Mouse (Mus musculus) heart, embryonic 10.5 days (tissue): ENCODE data around the gene Cbx5. TPM values are rescaled to one million over a fixed set of nuclear protein-coding genes. Genes with fewer than 3 reads are reported as not detected.

Experiments
- DNase-seq: peaks from one replicate; pipeline ENCODE4 v3.0.0-alpha.2; 2017; ENCODE audit warnings: low spot score
- H3K27ac ChIP-seq: fragments of 300-500 bp; sonication (generic); 2 replicates; pipeline ENCODE4 v1.5.1; 2016; ENCODE audit warnings: mild to moderate bottlenecking
- H3K27me3 ChIP-seq: fragments of 300-500 bp; sonication (generic); 2 replicates; pipeline ENCODE4 v1.6.1; 2016; ENCODE audit warnings: mild to moderate bottlenecking; ENCODE audit not compliant: poor library complexity, insufficient read depth, severe bottlenecking
- H3K36me3 ChIP-seq: fragments of 300-500 bp; sonication (generic); 2 replicates; pipeline ENCODE4 v1.6.1; 2016; ENCODE audit warnings: mild to moderate bottlenecking, moderate library complexity
- H3K4me1 ChIP-seq: fragments of 300-500 bp; sonication (generic); 2 replicates; pipeline ENCODE4 v1.6.1; 2016; ENCODE audit warnings: mild to moderate bottlenecking
- H3K4me3 ChIP-seq: fragments of 300-500 bp; sonication (generic); 2 replicates; pipeline ENCODE4 v1.5.1; 2016; ENCODE audit warnings: mild to moderate bottlenecking, moderate library complexity
- H3K9me3 ChIP-seq: fragments of 300-500 bp; sonication (generic); 2 replicates; pipeline ENCODE4 v1.6.1; 2016; ENCODE audit warnings: mild to moderate bottlenecking, moderate library complexity
- WGBS: fragments of 180-500 bp; shearing (Covaris S2); methylation state at CpG from one replicate; pipeline ENCODE4 v1.1.7; 2016; 5-methylcytosine and 5-hydroxymethylcytosine counted together
- microRNA counts: library from miRNA; unstranded; fragments of <30 nt; microRNA quantifications from one replicate; lab custom pipeline; 2017
- microRNA-seq: library from miRNA; unstranded; fragments of <30 nt; microRNA quantifications from one replicate; pipeline ENCODE4, GENCODE M21; 2017
- polyA plus RNA-seq: library from polyadenylated mRNA; unstranded; fragments of >200 nt; fragmentation: Nextera tagmentation; extraction: Ambion mirVana; gene quantifications from 2 replicates; pipeline ENCODE4 v1.2.1, GENCODE M21; 2016

The Cbx5 gene
- polyA plus RNA-seq, 1 experiment from 2014 or later: 152 TPM

GRCm38 (mm10) chr15:103155366-103156321 lies 84.0 kb downstream of the Cbx5 start:
- peaks cover 65% of the 10 kb centered on the region for H3K27me3 ChIP-seq
- H3K27ac ChIP-seq: no peak overlapping the region
- peaks cover 12% of the 10 kb centered on the region; the same call in 1 of the 2 replicates for H3K36me3 ChIP-seq
- DNase-seq: no peak
- no peak overlapping the region for H3K4me3 ChIP-seq
- H3K9me3 ChIP-seq: no peaks in the 10 kb centered on the region
- H3K4me1 ChIP-seq: peaks cover 6% of the 10 kb centered on the region
- 34% methylated on average over 32 of the region's 32 CpGs for WGBS

- Histone ChIP-seq H3K4me1 (peaks cover 6% of the 10 kb centered on the region), H3K27ac (no peak overlapping the region), H3K9me3 (no peaks in the 10 kb centered on the region), H3K36me3 (peaks cover 12% of the 10 kb centered on the region; the same call in 1 of the 2 replicates), H3K4me3 (no peak overlapping the region), H3K27me3 (peaks cover 78% of the 10 kb centered on the region)
- DNase-seq: no peak
- 88% methylated on average over 4 of the region's 4 CpGs for WGBS
These were observed 86.6 kb downstream of the Cbx5 start for GRCm38 (mm10) chr15:103152890-103153610.

- Histone ChIP-seq H3K4me1 (peaks cover 6% of the 10 kb centered on the region), H3K9me3 (no peaks in the 10 kb centered on the region), H3K27me3 (peaks cover 78% of the 10 kb centered on the region), H3K36me3 (peaks cover 9% of the 10 kb centered on the region; the same call in 1 of the 2 replicates), H3K4me3 (no peak overlapping the region), H3K27ac (no peak overlapping the region)
- no peak for DNase-seq
- WGBS: 78% methylated on average over 3 of the region's 3 CpGs
These were observed 87.2 kb downstream of the Cbx5 start for GRCm38 (mm10) chr15:103152371-103152770.

- H3K4me1 ChIP-seq: peaks cover 7% of the 10 kb centered on the region; the same call in 1 of the 2 replicates
- no peak for DNase-seq
- H3K27ac ChIP-seq: no peak overlapping the region
- H3K4me3 ChIP-seq: no peak overlapping the region
- H3K9me3 ChIP-seq: no peaks in the 10 kb centered on the region
- H3K27me3 ChIP-seq: peaks cover 84% of the 10 kb centered on the region
- WGBS: 63% methylated on average over 9 of the region's 9 CpGs
- no peaks in the 10 kb centered on the region for H3K36me3 ChIP-seq
These were observed 91.8 kb downstream of the Cbx5 start for GRCm38 (mm10) chr15:103147779-103148178.

- peak overlapping the region; percentile 61; the same call in 1 of the 2 replicates for H3K4me3 ChIP-seq
- peaks cover 7% of the 10 kb centered on the region; the same call in 1 of the 2 replicates for H3K4me1 ChIP-seq
- 21% methylated on average over 3 of the region's 3 CpGs for WGBS
- no peaks in the 10 kb centered on the region for H3K36me3 ChIP-seq
- no peaks in the 10 kb centered on the region for H3K9me3 ChIP-seq
- no peak for DNase-seq
- H3K27ac ChIP-seq: no peak overlapping the region
- H3K27me3 ChIP-seq: peaks cover 83% of the 10 kb centered on the region
These were observed 92.3 kb downstream of the Cbx5 start for GRCm38 (mm10) chr15:103147422-103147690.

- H3K36me3 ChIP-seq: no peaks in the 10 kb centered on the region
- peak overlapping the region; percentile 61 for H3K4me3 ChIP-seq
- H3K4me1 ChIP-seq: peaks cover 7% of the 10 kb centered on the region; the same call in 1 of the 2 replicates
- peaks cover 86% of the 10 kb centered on the region for H3K27me3 ChIP-seq
- H3K27ac ChIP-seq: no peak overlapping the region
- WGBS: 2% methylated on average over 54 of the region's 57 CpGs
- H3K9me3 ChIP-seq: no peaks in the 10 kb centered on the region
- no peak for DNase-seq
These were observed 92.8 kb downstream of the Cbx5 start for GRCm38 (mm10) chr15:103146627-103147421.

- no peak overlapping the region for H3K4me3 ChIP-seq
- WGBS: 67% methylated on average over 11 of the region's 11 CpGs
- H3K27me3 ChIP-seq: peaks cover 88% of the 10 kb centered on the region
- no peak for DNase-seq
- H3K9me3 ChIP-seq: no peaks in the 10 kb centered on the region
- H3K36me3 ChIP-seq: no peaks in the 10 kb centered on the region
- H3K4me1 ChIP-seq: peaks cover 7% of the 10 kb centered on the region; the same call in 1 of the 2 replicates
- H3K27ac ChIP-seq: no peak overlapping the region
These were observed 93.8 kb downstream of the Cbx5 start for GRCm38 (mm10) chr15:103145635-103146299.

GRCm38 (mm10) chr15:103144176-103144575 lies 95.4 kb downstream of the Cbx5 start:
- Histone ChIP-seq H3K27ac (no peak overlapping the region), H3K36me3 (no peaks in the 10 kb centered on the region), H3K27me3 (peaks cover 96% of the 10 kb centered on the region), H3K4me3 (no peak overlapping the region), H3K9me3 (no peaks in the 10 kb centered on the region), H3K4me1 (peaks cover 7% of the 10 kb centered on the region; the same call in 1 of the 2 replicates)
- no peak for DNase-seq
- 30% methylated on average over 3 of the region's 3 CpGs for WGBS

MicroRNAs within 50 kb of the gene (microRNA counts, 519-probe panel; counts per million panel counts)
- 6,101 counts per million, percentile 59 among the panel's probes with 10 or more counts for microRNA mmu-miR-148b (lab: Ali Mortazavi, UCI)

Small RNA genes lying within 50 kb of the gene (microRNA-seq; reads per million reads assigned to microRNA genes)
- gene Mir148b: 208 reads per million, percentile 59 among the genes with 10 or more reads in this experiment

Other genes with a start within 250 kb of the Cbx5 start
- gene Hoxc8, start 249.2 kb downstream of the Cbx5 start, polyA plus RNA-seq: 0.06 and 1.7 TPM in 2 replicates
- gene Hoxc6, start 241.6 kb downstream of the Cbx5 start, polyA plus RNA-seq: 0.23 and 1.8 TPM in 2 replicates
- 0.81 and 6.6 TPM in 2 replicates for gene Hoxc4, start 220.9 kb downstream of the Cbx5 start, polyA plus RNA-seq
- gene Smug1, start 72.7 kb downstream of the Cbx5 start, polyA plus RNA-seq: 16.2 and 19.5 TPM in 2 replicates
- 682 and 901 TPM in 2 replicates for gene Hnrnpa1, start 616 bp upstream of the Cbx5 start, polyA plus RNA-seq
- 15.2 and 19.4 TPM in 2 replicates for gene Nfe2, start 18.6 kb upstream of the Cbx5 start, polyA plus RNA-seq
- gene Copz1, start 32.9 kb upstream of the Cbx5 start, polyA plus RNA-seq: 220 and 264 TPM in 2 replicates
- gene Gpr84, start 70.8 kb upstream of the Cbx5 start, polyA plus RNA-seq: 0.35 TPM in 1 of 2 replicates, not detected in the other
- gene Zfp385a, start 100.3 kb upstream of the Cbx5 start, polyA plus RNA-seq: 8.9 and 15.8 TPM in 2 replicates
- gene Itga5, start 126.9 kb upstream of the Cbx5 start, polyA plus RNA-seq: 60.6 and 98.7 TPM in 2 replicates
- 3.9 and 21.8 TPM in 2 replicates for gene Gtsf1, start 190.7 kb upstream of the Cbx5 start, polyA plus RNA-seq
- gene Gtsf2, start 208.7 kb upstream of the Cbx5 start, polyA plus RNA-seq: not detected in 2 replicates
- gene Nckap1l, start 214.0 kb upstream of the Cbx5 start, polyA plus RNA-seq: 1.00 and 2.2 TPM in 2 replicates